In the genomic region with DNA sequence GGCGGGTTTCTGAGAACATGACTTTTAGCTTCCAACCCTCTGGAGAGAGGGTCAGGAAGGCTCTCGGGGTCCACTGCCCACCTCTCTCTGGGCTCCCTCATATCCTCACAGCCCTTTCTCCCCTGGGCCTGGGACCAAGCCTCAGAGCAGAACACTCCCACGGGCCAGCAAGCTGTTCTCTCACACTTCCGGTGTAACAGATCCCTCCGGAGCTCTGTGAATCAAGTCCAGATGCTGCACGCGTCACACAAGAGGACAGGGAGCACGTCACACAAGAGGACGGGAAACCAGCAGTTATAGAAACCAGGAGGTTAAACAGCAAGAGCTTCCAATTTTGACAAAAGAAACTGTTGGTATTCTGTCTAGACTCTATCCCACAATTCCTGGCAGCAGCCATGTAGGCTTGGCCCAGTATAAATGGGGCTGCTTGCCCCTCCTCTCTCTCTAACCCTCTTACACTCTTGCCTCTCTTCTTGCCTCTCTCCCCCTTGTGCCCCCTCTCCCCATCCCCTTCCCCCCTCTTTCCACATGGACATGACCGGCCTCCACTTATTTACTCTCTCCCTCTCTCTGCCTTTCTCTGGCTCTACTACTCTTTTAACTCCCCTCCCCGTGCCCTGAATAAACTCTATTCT, we compare ENCODE assay signal across 11 mouse cellular contexts. TPM values are rescaled to one million over a fixed set of nuclear protein-coding genes. Genes with fewer than 3 reads are reported as not detected.
DNase-seq lines count a peak whose midpoint lies in the region; ATAC-seq and TF ChIP-seq lines count a peak whose summit lies in the region.
"Had no signal": no experiment of that assay in that cellular context is flagged by ENCODE, and none has a peak within 500 bp of the region (broad histone marks: within the 10 kb centered on the region; RNA-seq: fewer than 3 reads in every experiment).

No protein-coding gene starts in this region.

- no peaks in the 10 kb centered on the region for H3K36me3 ChIP-seq in heart, adult 2 months (ENCODE audit: control insufficient read depth, insufficient read depth, low read length)
- no peaks in the 10 kb centered on the region for H3K36me3 ChIP-seq in heart, embryonic 12.5 days
- no peaks in the 10 kb centered on the region for H3K36me3 ChIP-seq in embryonic facial prominence, embryonic 14.5 days (ENCODE audit: control insufficient read depth, insufficient read depth, low read length)
- H3K36me3 ChIP-seq in kidney, embryonic 16.5 days (ENCODE audit: insufficient read depth, low read length): no peaks in the 10 kb centered on the region
- H3K36me3 ChIP-seq: limb, embryonic 15.5 days had no signal

- no peak overlapping the region for H3K4me2 ChIP-seq in heart, embryonic 12.5 days
- no peak overlapping the region for H3K4me2 ChIP-seq in embryonic facial prominence, embryonic 14.5 days (ENCODE audit: low read depth, low read length)
- H3K4me2 ChIP-seq in kidney, embryonic 16.5 days (replicated peaks; ENCODE audit: low read depth, low read length): no peak overlapping the region
- H3K4me2 ChIP-seq: limb, embryonic 15.5 days had no signal

- no peak for TF ChIP-seq POLR2A in heart, adult 2 months (IDR thresholded peaks at IDR 0.05; ENCODE audit: insufficient read depth, low read depth, low read length)
- TF ChIP-seq POLR2A in brain, embryonic 14.5 days (IDR thresholded peaks at IDR 0.05; ENCODE audit: borderline replicate concordance, extremely low read depth, insufficient read depth, insufficient read length, poor library complexity, severe bottlenecking): no peak

- H3K9me3 ChIP-seq in heart, embryonic 12.5 days (replicated peaks): no peaks in the 10 kb centered on the region
- no peaks in the 10 kb centered on the region for H3K9me3 ChIP-seq in embryonic facial prominence, embryonic 14.5 days (ENCODE audit: control insufficient read depth, low read length)
- H3K9me3 ChIP-seq in kidney, embryonic 16.5 days (ENCODE audit: low read length): no peaks in the 10 kb centered on the region
- H3K9me3 ChIP-seq: limb, embryonic 15.5 days had no signal

- DNase-seq in heart, adult 2 months: peak; percentile 59 to 63
- peak; percentile 18 for DNase-seq in brain, embryonic 14.5 days (ENCODE audit: low read depth)
- peak; percentile 82 for DNase-seq in embryonic facial prominence, embryonic 14.5 days (ENCODE audit: low spot score)
- no peak for DNase-seq in right cerebral cortex, postnatal 14 days
- no peak for DNase-seq in cerebellum, adult 8-10 months
- DNase-seq in left cerebral cortex, adult 2 months (ENCODE audit: extremely low spot score in 1 of 2, low spot score in 2 of 2): no peak

- peak overlapping the region; percentile 41; the same call in 1 of the 2 replicates for H3K27ac ChIP-seq in heart, adult 2 months
- no peak overlapping the region for H3K27ac ChIP-seq in heart, embryonic 12.5 days (ENCODE audit: poor library complexity, severe bottlenecking)
- H3K27ac ChIP-seq in embryonic facial prominence, embryonic 14.5 days (replicated peaks; ENCODE audit: low read depth, low read length): peak overlapping the region; percentile 45; the same call in 1 of the 2 replicates
- H3K27ac ChIP-seq in kidney, embryonic 16.5 days (ENCODE audit: low read length): no peak overlapping the region
- no peak overlapping the region for H3K27ac ChIP-seq in left cerebral cortex, adult 2 months
- H3K27ac ChIP-seq: layer of hippocampus, adult 2 months; limb, embryonic 15.5 days had no signal

- H3K4me3 ChIP-seq in heart, adult 2 months: no peak overlapping the region
- no peak overlapping the region for H3K4me3 ChIP-seq in heart, embryonic 12.5 days
- H3K4me3 ChIP-seq in embryonic facial prominence, embryonic 14.5 days (ENCODE audit: low read depth, low read length): no peak overlapping the region
- no peak overlapping the region for H3K4me3 ChIP-seq in kidney, embryonic 16.5 days (ENCODE audit: low read length)
- no peak overlapping the region for H3K4me3 ChIP-seq in left cerebral cortex, adult 2 months
- H3K4me3 ChIP-seq: layer of hippocampus, adult 2 months; limb, embryonic 15.5 days had no signal

- H3K27me3 ChIP-seq in heart, adult 2 months (ENCODE audit: control insufficient read depth, insufficient read depth, low read length): no peaks in the 10 kb centered on the region
- H3K27me3 ChIP-seq in heart, embryonic 12.5 days (replicated peaks): no peaks in the 10 kb centered on the region
- H3K27me3 ChIP-seq in embryonic facial prominence, embryonic 14.5 days (replicated peaks; ENCODE audit: control insufficient read depth, insufficient read depth, low read length): no peaks in the 10 kb centered on the region
- H3K27me3 ChIP-seq in kidney, embryonic 16.5 days (ENCODE audit: insufficient read depth, low read length): no peaks in the 10 kb centered on the region
- H3K27me3 ChIP-seq: CH12.LX; limb, embryonic 15.5 days had no signal

- 54% methylated on average over 11 of the region's 11 CpGs for WGBS in heart, adult 2 months
- WGBS in heart, embryonic 12.5 days: 91% methylated on average over 11 of the region's 11 CpGs
- 44% methylated on average over 11 of the region's 11 CpGs for WGBS in embryonic facial prominence, embryonic 14.5 days
- WGBS in kidney, embryonic 16.5 days: 37% methylated on average over 11 of the region's 11 CpGs

- 0 out of 2 replicates have a peak, but pooled peaks have one; percentile 28 for TF ChIP-seq EP300 in heart, adult 2 months (IDR thresholded peaks at IDR 0.05; ENCODE audit: insufficient read depth, low read depth, low read length)

- intact Hi-C loops in heart, adult 2 months (cut with DNase I): loop anchor here (10.0 kb wide), 1 partner anchor 327 kb away; no protein-coding TSS in a partner anchor
- intact Hi-C loops in left cerebral cortex, adult 2 months (cut with DNase I): no loop called here

- H3K4me1 ChIP-seq in heart, adult 2 months (ENCODE audit: control insufficient read depth, insufficient read depth, low read length): peaks cover 9% of the 10 kb centered on the region
- H3K4me1 ChIP-seq in heart, embryonic 12.5 days (replicated peaks): peaks cover 29% of the 10 kb centered on the region
- H3K4me1 ChIP-seq in embryonic facial prominence, embryonic 14.5 days (ENCODE audit: control insufficient read depth, insufficient read depth, low read length): peaks cover 12% of the 10 kb centered on the region; the same call in 1 of the 2 replicates
- H3K4me1 ChIP-seq in kidney, embryonic 16.5 days (ENCODE audit: insufficient read depth, low read length): peaks cover 19% of the 10 kb centered on the region; the same call in 1 of the 2 replicates

- TF ChIP-seq CTCF in heart, adult 2 months (IDR thresholded peaks at IDR 0.05): no peak
- no peak for TF ChIP-seq CTCF in brain, embryonic 14.5 days (IDR thresholded peaks at IDR 0.05; ENCODE audit: borderline replicate concordance, extremely low read depth, insufficient read depth, insufficient read length)
- no peak for TF ChIP-seq CTCF in left cerebral cortex, adult 2 months (IDR thresholded peaks at IDR 0.05)

- peaks cover 2% of the 10 kb centered on the region; the same call in 1 of the 2 replicates for H3K79me2 ChIP-seq in heart, adult 2 months (replicated peaks; ENCODE audit: control insufficient read depth, insufficient read depth, low read length)

- H3K9ac ChIP-seq in heart, adult 2 months (ENCODE audit: low read depth, low read length): no peak overlapping the region
- no peak overlapping the region for H3K9ac ChIP-seq in heart, embryonic 12.5 days
- H3K9ac ChIP-seq in embryonic facial prominence, embryonic 14.5 days (ENCODE audit: low read depth, low read length): no peak overlapping the region
- no peak overlapping the region for H3K9ac ChIP-seq in kidney, embryonic 16.5 days (replicated peaks; ENCODE audit: low read length)
- H3K9ac ChIP-seq: limb, embryonic 15.5 days had no signal

- ATAC-seq in heart, embryonic 12.5 days (ENCODE audit: insufficient number of reproducible peaks, low FRiP score): no peak
- ATAC-seq in embryonic facial prominence, embryonic 14.5 days (ENCODE audit: low read depth): peak; percentile 62
- ATAC-seq in kidney, embryonic 16.5 days (ENCODE audit: low FRiP score, low TSS enrichment): peak; percentile 47

RNA-seq across cellular contexts. Expression of gene Xxylt1, which starts 19.9 kb away (rescaled TPM):
- 10 to 100 TPM; 10.5 to 11.5 TPM for total RNA-seq in heart, adult 2 months (2021)
- 13.5 and 21.5 TPM in 2 replicates for polyA plus RNA-seq in heart, adult 2 months (2012; rRNA removed)
- 12.9 and 13.7 TPM in 2 replicates for polyA plus RNA-seq in heart, embryonic 12.5 days (2016; fragmentation: Nextera tagmentation; extraction: Ambion mirVana)
- polyA plus RNA-seq in brain, embryonic 14.5 days (2012; rRNA removed): 13.9 and 15.3 TPM in 2 replicates
- 19.1 and 21.2 TPM in 2 replicates for polyA plus RNA-seq in embryonic facial prominence, embryonic 14.5 days (2014; fragmentation: Nextera tagmentation; extraction: Ambion mirVana)
- polyA plus RNA-seq in kidney, embryonic 16.5 days (2015; fragmentation: Nextera tagmentation; extraction: Ambion mirVana): 12.0 and 18.8 TPM in 2 replicates
- 10 to 100 TPM; 19.4 to 21.9 TPM for total RNA-seq in left cerebral cortex, adult 2 months (2021)

Comparison
In these comparisons a context has a peak if more than half of its experiments do, and no peak if none do; other contexts are left out.
1. H3K27ac ChIP-seq: peak in heart, adult 2 months (single experiment) and embryonic facial prominence, embryonic 14.5 days (single experiment); none in heart, embryonic 12.5 days (single experiment), kidney, embryonic 16.5 days (single experiment) and left cerebral cortex, adult 2 months (single experiment).
2. DNase-seq: peak in heart, adult 2 months (2 of 2), brain, embryonic 14.5 days (single experiment) and embryonic facial prominence, embryonic 14.5 days (single experiment); none in right cerebral cortex, postnatal 14 days (single experiment), cerebellum, adult 8-10 months (single experiment) and left cerebral cortex, adult 2 months (0 of 2).